In the genomic region with DNA sequence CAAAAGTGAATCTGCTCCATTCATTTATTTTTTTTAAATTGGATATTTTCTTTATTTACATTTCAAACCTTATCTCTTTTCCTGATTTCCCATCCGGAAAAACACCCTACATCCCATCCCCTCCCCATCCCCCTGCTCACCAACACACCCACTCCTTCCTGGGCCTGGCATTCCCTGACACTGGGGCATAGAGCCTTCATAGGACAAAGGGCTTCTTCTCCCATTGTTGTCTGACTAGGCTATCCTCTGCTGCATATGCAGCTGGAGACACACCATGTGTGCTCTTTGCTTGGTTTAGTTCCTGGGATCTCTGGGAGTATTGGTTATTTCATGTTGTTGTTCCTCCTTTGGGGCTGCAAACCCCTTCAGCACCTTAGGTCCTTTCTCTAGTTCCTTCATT, we compare ENCODE assay signal across 19 mouse cellular contexts. TPM values are rescaled to one million over a fixed set of nuclear protein-coding genes. Genes with fewer than 3 reads are reported as not detected.
DNase-seq lines count a peak whose midpoint lies in the region; TF ChIP-seq lines count a peak whose summit lies in the region.
"Had no signal": no experiment of that assay in that cellular context is flagged by ENCODE, and none has a peak within 500 bp of the region (broad histone marks: within the 10 kb centered on the region; RNA-seq: fewer than 3 reads in every experiment).

No protein-coding gene starts in this region.

- H3K4me1 ChIP-seq in ES-E14 (ENCODE audit: control insufficient read depth in 2 of 2, insufficient read depth in 2 of 2, low read length in 2 of 2, poor library complexity in 1 of 2): peaks cover 0 to 4% of the 10 kb centered on the region in 2 experiments; a peak in 1 of 4 replicates
- H3K4me1 ChIP-seq: embryonic facial prominence, embryonic 13.5 days; forebrain, embryonic 12.5 days; heart, embryonic 12.5 days; hindbrain, embryonic 10.5 days had no signal

- no peak overlapping the region for H3K27ac ChIP-seq in ES-E14 (ENCODE audit: insufficient read depth, low read depth, low read length, poor library complexity, severe bottlenecking)
- H3K27ac ChIP-seq: embryonic facial prominence, embryonic 13.5 days; forebrain, embryonic 12.5 days; gastrocnemius, adult 2 months; hindbrain, embryonic 10.5 days; hindbrain, embryonic 14.5 days had no signal

- DNase-seq in layer of hippocampus, adult 9-11 months: peak; percentile 64
- no peak for DNase-seq in layer of hippocampus, postnatal 14 days (ENCODE audit: low spot score in 2 of 2)
- peak; percentile 48 for DNase-seq in ES-CJ7 (ENCODE audit: low read depth, low spot score)
- DNase-seq in ES-E14 (ENCODE audit: low read depth, low spot score): peak; percentile 3
- peak; percentile 39 for DNase-seq in telencephalon, adult 2 months (ENCODE audit: low read depth, low spot score)
- DNase-seq in embryo, embryonic 9.5 days (ENCODE audit: extremely low spot score): no peak
- DNase-seq: adrenal gland, adult 8-10 months; adrenal gland, postnatal 36 days; cerebellum, adult 11-12 months; cerebellum, adult 9-10 months; cerebellum, postnatal 25 days; gastrocnemius, adult 2 months; gastrocnemius, postnatal 25 days had no signal

- H3K9me3 ChIP-seq in ES-E14 (ENCODE audit: control insufficient read depth, insufficient read depth, low read depth, low read length): no peaks in the 10 kb centered on the region
- H3K9me3 ChIP-seq: embryonic facial prominence, embryonic 13.5 days; forebrain, embryonic 12.5 days; heart, embryonic 12.5 days; hindbrain, embryonic 10.5 days had no signal

- no peak overlapping the region for H3K4me3 ChIP-seq in ES-E14 (ENCODE audit: insufficient read depth in 1 of 2, low read depth in 1 of 2, low read length in 2 of 2, poor library complexity in 1 of 2, severe bottlenecking in 1 of 2)
- H3K4me3 ChIP-seq: embryonic facial prominence, embryonic 13.5 days; forebrain, embryonic 12.5 days; gastrocnemius, adult 2 months; heart, embryonic 12.5 days; hindbrain, embryonic 10.5 days had no signal

- no peak overlapping the region for H3K9ac ChIP-seq in ES-E14 (ENCODE audit: insufficient read depth, low read depth, low read length, poor library complexity, severe bottlenecking)
- H3K9ac ChIP-seq: embryonic facial prominence, embryonic 13.5 days; forebrain, embryonic 12.5 days; heart, embryonic 12.5 days; hindbrain, embryonic 14.5 days had no signal

- H3K36me3 ChIP-seq in ES-E14 (ENCODE audit: control insufficient read depth, insufficient read depth, low read length, poor library complexity, severe bottlenecking): no peaks in the 10 kb centered on the region
- H3K36me3 ChIP-seq: embryonic facial prominence, embryonic 13.5 days; forebrain, embryonic 12.5 days; heart, embryonic 12.5 days; hindbrain, embryonic 10.5 days had no signal

- in situ Hi-C loops in ES-E14 (cut with MboI; ENCODE audit: low sequenced_read_pairs in 2 of 2, unreplicated experiment in 2 of 2): no loop called here

TF ChIP-seq in ES-E14, 5 proteins besides CTCF, POLR2A, EP300 and RAD21:
- no peak for TF ChIP-seq MAFK (IDR thresholded peaks at IDR 0.05; ENCODE audit: insufficient read depth, low read depth, low read length)
- TF ChIP-seq ZNF384 (IDR thresholded peaks at IDR 0.05; ENCODE audit: low read depth, low read length): no peak
- no peak for TF ChIP-seq CHD2 (IDR thresholded peaks at IDR 0.05; ENCODE audit: low read depth, low read length)
- TF ChIP-seq HCFC1 (IDR thresholded peaks at IDR 0.05; ENCODE audit: borderline replicate concordance, insufficient read depth, low read length): no peak
- TF ChIP-seq ZC3H11A (IDR thresholded peaks at IDR 0.05; ENCODE audit: borderline replicate concordance, low read depth, low read length): no peak
TF ChIP-seq in ES-E14: peak in this region for 0.

RNA-seq across cellular contexts. Expression of a gene that starts 29.1 kb away (rescaled TPM):
- total RNA-seq in layer of hippocampus, postnatal 14 days (2021): 10 to 100 TPM; 67.6 to 76.1 TPM
- total RNA-seq in ES-E14 (2012; rRNA removed): 0.21 and 0.22 TPM in 2 replicates
- total RNA-seq: gastrocnemius, postnatal 25 days; MEL had no signal

Comparison
In these comparisons a context has a peak if more than half of its experiments do, and no peak if none do; other contexts are left out.
1. DNase-seq: peak in layer of hippocampus, adult 9-11 months (single experiment), ES-CJ7 (single experiment), ES-E14 (single experiment) and telencephalon, adult 2 months (single experiment); none in layer of hippocampus, postnatal 14 days (0 of 2) and embryo, embryonic 9.5 days (single experiment).
2. RNA of a gene that starts 29.1 kb away (total RNA-seq): 67.6 to 76.1 TPM in layer of hippocampus, postnatal 14 days; 0.21 to 0.22 TPM in ES-E14; every median in the first group is over 10 times any median in the second.